Mouse (Mus musculus): ENCODE data around the gene Arl9.
A peak's percentile ranks its signal among the peaks of the same experiment; 100 is the strongest.
"Not testable (repeated sequence)": the region's sequence is repeated elsewhere in the genome, so short reads cannot be mapped to it uniquely, and the experiment has no call there.

Arl9 gene

DNA sequence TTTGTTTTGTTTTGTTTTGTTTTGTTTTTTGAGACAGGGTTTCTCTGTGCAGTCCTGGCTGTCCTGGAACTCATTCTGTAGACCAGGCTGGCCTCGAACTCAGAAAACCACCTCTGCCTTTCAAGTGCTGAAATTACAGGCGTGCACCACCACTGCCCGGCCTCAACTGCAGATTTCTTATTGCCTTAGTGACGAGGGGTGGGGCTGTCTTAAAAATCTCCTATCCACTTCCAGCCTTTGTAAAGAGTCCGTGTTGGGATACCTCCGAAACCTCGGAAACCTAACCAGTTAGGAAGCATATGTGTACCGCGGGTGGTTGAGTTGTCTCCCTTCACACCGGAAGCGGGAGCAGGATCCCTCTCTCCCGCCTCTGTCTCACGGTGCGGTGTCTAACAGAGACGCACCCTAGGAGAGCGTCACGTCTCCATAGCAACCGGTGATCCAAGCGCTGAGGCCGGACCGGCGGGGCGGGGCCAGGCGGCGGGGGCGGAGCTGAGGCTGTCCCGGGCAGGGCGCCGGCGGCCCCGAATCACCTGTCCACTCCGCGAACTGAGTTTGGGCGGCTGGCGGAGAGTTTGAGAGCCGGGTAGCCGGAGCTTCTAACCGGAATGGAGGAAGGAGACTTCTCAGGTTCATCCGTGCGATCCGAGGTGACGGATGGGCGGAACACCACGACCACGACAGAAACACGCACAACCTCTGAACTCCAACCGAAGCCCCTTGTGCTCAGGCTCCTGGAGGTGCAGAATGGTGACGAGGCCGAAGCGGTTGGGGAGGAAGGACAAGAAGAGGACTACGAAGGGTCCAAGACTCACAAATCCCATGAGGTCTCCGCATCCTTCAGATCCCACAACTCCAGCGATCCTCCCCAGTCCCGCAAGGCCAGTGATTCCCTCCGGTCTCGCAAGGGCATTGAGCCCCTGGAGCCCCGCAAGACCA, 12.0 kb downstream of the Arl9 start, which contains the start of gene Thegl:
Gene Thegl (plus strand): TSS at position 480 of the 939 bp plus-strand sequence.
- peak; percentile 59 to 67 for DNase-seq (ENCODE audit: low spot score in 2 of 2)

DNA sequence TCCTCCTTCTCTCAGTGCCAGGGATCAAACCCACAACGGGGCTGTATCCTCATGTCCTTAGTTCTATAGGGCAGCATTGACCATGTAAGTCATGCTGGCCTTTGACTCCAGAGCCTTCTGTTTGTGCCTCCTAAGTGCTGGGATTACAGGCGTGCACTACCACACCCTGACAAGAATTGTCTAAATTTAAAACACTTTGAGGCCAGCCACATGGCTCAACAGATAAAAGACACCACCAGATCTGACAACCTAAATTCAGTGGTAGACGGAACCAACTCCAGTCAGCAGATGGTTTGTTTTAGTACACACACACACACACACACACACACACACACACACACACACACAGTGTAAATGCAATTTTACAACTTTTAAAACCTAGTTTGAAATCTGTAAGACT, 24.2 kb downstream of the Arl9 start:
- no peak for DNase-seq (ENCODE audit: low spot score in 2 of 2)

DNA sequence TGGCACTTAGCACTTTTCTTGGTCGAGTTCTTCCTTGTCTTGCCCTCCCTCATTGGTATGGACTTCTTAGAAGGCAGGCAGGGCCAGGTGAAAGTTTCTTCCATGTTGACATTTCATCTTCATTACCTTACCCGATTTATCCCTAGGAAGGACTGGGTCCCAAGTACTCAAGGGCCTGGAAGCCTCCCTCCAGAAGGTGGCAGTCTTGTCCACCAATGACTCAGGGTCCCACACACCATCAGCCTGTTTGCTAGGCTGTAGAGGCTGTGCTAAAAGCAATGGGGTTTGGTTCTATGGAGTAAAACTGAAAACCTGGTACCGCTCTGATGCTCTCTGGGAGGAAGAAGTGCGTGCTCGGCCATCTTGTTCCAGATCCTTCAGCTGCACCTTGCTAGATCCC, 25.9 kb downstream of the Arl9 start:
- DNase-seq (ENCODE audit: low spot score in 2 of 2) = peak; percentile 9 to 14

GRCm38 (mm10) chr5:77035101-77035500, 31.2 kb downstream of the Arl9 start:
- DNase-seq (ENCODE audit: low spot score in 2 of 2) = not testable (repeated sequence)

DNA sequence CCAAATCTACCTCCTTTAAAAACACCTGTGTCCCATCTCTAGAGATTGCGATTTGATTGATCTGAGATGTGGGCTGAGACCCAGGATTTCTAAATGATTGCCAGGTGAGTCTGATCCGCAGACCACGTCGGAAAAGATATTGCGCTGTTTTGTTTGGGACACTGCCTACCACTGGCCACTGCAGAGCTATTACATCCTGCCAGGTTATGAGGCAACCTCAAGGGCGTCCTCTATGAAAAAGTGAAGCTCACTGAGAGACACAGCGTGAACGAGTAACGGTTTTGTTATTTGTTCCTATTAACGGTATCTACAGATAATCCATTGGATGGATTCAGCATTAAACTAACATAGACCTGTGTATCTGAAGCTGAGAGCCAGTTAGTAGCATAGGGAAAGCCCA, 34.6 kb downstream of the Arl9 start:
- DNase-seq (ENCODE audit: low spot score in 2 of 2) = no peak

GRCm38 (mm10) chr5:77039391-77039790, 35.5 kb downstream of the Arl9 start:
- no peak for DNase-seq (ENCODE audit: low spot score in 2 of 2)

- DNase-seq (ENCODE audit: low spot score in 2 of 2) = no peak
These were observed 40.5 kb downstream of the Arl9 start for GRCm38 (mm10) chr5:77044362-77044761.

DNA sequence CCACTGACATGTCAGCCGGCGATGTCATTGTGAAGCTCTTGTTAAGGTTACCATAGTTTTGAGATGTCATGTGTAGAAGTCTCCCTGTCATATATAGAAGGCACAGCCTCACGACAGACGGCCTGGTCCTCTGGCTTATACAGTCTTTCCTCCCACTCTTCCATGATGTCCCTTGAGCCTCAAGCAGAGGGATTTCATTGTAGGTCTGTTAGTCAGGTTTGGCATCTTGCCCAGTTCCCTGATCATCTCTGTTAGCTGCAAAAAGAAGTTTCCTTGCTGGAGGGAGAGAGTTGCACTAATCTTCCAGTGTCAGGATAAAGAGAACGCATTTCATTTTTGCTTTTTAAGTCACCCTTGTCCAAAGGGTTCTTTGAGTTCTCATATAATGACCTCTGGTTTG, 48.8 kb downstream of the Arl9 start:
- no peak for DNase-seq (ENCODE audit: low spot score in 2 of 2)

GRCm38 (mm10) chr5:77056881-77057440, 53.1 kb downstream of the Arl9 start:
- DNase-seq (ENCODE audit: low spot score in 2 of 2) = no peak
